Mouse (Mus musculus): ENCODE data around the gene Dtx3. TPM values are rescaled to one million over a fixed set of nuclear protein-coding genes. Genes with fewer than 3 reads are reported as not detected.

The Dtx3 gene
- polyA plus RNA-seq, 1 experiment from 2014 or later, result 117 TPM

DNA sequence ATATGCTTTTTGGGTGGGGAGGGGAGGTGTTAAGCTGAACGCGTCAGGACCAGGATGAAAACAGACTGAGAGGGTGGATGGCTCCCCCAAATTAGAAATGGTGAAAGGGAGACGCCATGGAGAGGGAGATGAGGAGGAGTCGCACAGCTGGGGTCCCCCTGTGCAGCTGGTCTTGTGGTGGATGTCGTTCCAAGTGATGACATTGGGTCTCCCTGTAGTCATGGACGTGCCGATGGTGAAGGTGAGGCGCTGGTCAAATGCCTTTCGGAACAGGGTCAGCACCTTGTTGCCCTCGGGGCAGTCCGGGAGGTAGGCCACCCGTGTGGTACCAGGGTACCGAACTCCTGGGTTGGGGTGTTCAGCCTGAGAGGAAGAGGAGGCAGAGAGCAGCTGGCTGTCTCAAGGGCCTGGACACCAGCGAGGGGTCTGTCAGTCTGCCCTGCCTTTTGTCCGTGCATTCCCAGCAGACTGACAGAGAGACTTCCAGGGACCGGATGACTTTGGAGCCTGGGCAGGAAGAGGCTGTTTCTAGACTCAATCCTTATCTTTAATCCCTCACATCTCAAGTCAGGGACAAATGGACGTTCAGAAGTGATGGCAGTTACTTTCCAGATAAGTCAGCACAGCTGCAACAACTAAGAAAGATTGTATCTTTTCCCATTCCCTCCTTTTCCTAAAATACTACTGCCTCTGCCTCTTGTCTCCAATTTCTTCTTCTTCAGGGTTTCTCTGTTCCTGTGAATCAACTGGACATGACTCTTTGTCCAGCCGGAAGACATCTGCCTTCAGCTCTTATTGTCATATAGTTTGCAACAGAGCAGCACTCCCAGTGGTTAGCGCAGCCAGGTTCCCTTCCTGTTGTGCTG, 4.1 kb downstream of the Dtx3 start:
- H3K4me3 ChIP-seq (ENCODE audit: low read length), result no peak overlapping the region
- no peak for ATAC-seq (ENCODE audit: low FRiP score, low TSS enrichment)
- H3K36me3 ChIP-seq (ENCODE audit: control insufficient read depth, insufficient read depth, low read length), result peaks cover 14% of the 10 kb centered on the region; the same call in 1 of the 2 replicates
- H3K9me3 ChIP-seq (ENCODE audit: control insufficient read depth, low read length), result no peaks in the 10 kb centered on the region
- 78% methylated on average over 19 of the region's 19 CpGs for WGBS
- H3K4me1 ChIP-seq (ENCODE audit: control insufficient read depth, insufficient read depth, low read length), result peaks cover 25% of the 10 kb centered on the region; the same call in 1 of the 2 replicates
- H3K9ac ChIP-seq (ENCODE audit: low read depth, low read length), result no peak overlapping the region
- H3K27me3 ChIP-seq (ENCODE audit: control insufficient read depth, insufficient read depth, low read length), result no peaks in the 10 kb centered on the region
- H3K27ac ChIP-seq (ENCODE audit: low read depth, low read length), result peak overlapping the region; percentile 92
- no peak overlapping the region; the same call in 1 of the 2 replicates for H3K4me2 ChIP-seq (replicated peaks; ENCODE audit: low read depth, low read length)

DNA sequence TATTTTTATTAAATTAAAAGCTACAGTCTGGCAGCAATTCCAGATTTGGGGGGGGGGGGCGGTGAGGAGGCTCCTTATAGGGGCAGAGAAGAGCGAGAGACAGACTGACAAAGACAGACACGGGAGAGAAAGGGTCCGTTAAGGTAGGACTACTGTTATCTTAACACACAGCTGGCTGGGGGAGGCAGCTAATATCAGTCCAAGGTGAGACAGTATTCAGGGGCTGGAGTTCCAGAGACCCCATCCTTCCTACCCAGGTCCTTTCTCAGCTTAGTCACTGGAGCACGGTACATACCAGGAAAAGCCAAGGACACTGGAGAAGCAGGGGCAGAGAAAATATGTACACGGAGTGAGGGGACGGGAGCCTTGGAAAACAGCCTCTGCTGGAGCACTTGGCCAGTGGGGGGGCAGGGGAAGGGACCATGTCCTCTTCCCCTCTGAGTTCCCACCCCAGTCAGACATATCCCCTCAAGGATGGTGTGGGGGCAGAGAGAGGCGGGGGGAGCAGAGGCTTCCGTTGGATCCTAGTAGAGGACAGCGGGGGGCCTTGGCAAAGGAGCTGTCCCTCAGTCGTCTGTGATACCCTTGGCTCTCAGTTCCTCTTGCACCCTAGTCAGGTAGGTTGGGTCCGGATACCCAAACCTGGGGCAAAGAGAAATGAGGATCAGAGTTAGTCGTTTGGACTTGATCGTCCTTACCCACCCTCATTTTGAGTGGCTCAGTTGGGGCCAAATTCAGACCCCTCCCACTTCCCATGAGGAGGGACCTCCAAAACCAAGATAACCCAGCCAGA, 4.9 kb downstream of the Dtx3 start:
- H3K4me1 ChIP-seq (ENCODE audit: control insufficient read depth, insufficient read depth, low read length), result peaks cover 24% of the 10 kb centered on the region; the same call in 1 of the 2 replicates

DNA sequence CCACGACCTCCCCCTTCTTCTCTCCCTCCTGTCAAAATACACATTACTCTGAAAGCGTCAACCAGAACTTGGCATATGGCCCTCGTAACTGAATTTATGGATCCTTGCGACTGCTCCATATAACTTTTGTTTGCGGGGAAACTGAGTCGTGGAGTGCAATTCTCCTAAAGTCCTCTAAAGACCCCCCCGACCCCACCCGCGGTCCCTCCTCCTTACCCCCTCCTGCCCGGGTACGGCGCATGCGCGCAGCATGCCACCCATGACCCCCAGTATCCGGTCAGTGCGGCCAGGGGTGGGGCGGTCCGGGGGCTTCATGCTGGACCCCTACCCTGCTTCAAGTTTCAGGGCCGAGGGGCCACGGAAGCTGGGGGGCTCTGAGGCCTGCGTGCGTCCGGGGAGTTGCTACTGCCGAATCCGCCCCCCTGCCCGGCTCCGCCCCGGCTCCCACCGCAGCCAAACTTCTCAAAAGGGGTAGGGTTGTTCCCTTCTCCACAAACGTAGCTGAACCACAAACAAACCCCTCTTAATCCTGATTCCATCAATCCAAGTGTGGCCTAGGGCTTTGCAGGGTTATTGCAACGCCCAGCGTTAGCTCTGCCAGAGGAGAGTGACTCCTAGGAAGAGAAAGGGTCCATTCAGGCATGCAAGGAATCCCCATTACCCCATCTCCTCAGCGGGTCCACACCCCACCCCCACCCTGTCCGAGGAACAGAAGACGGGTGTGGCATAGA, 5.7 kb downstream of the Dtx3 start, which contains the start of gene Arhgef25:
Gene Arhgef25 (minus strand): TSS at position 433 of the 731 bp plus-strand sequence.
- Histone ChIP-seq H3K4me1 (ENCODE audit: control insufficient read depth, insufficient read depth, low read length) (peaks cover 23% of the 10 kb centered on the region; the same call in 1 of the 2 replicates), H3K4me3 (ENCODE audit: low read length) (peak within 1 kb of the TSS; percentile 50), H3K4me2 (replicated peaks; ENCODE audit: low read depth, low read length) (peak within 1 kb of the TSS; percentile 94), H3K9me3 (ENCODE audit: control insufficient read depth, low read length) (no peaks in the 10 kb centered on the region), H3K9ac (ENCODE audit: low read depth, low read length) (peak within 1 kb of the TSS; percentile 64), H3K27me3 (ENCODE audit: control insufficient read depth, insufficient read depth, low read length) (no peaks in the 10 kb centered on the region), H3K36me3 (ENCODE audit: control insufficient read depth, insufficient read depth, low read length) (peaks cover 22% of the 10 kb centered on the region; the same call in 1 of the 2 replicates), H3K27ac (ENCODE audit: low read depth, low read length) (peak within 1 kb of the TSS; percentile 92)
- peak; percentile 41 for ATAC-seq (ENCODE audit: low FRiP score, low TSS enrichment)
- WGBS, result 4% methylated on average over 35 of the region's 35 CpGs

More for the DNA sequence above, 4.9 kb downstream of the Dtx3 start:
- peak overlapping the region; percentile 94 for H3K4me2 ChIP-seq (replicated peaks; ENCODE audit: low read depth, low read length)
- H3K4me3 ChIP-seq (ENCODE audit: low read length), result peak overlapping the region; percentile 50
- H3K9me3 ChIP-seq (ENCODE audit: control insufficient read depth, low read length), result no peaks in the 10 kb centered on the region
- no peaks in the 10 kb centered on the region for H3K27me3 ChIP-seq (ENCODE audit: control insufficient read depth, insufficient read depth, low read length)
- WGBS, result 49% methylated on average over 14 of the region's 14 CpGs
- H3K27ac ChIP-seq (ENCODE audit: low read depth, low read length), result peak overlapping the region; percentile 92
- no peak for ATAC-seq (ENCODE audit: low FRiP score, low TSS enrichment)
- H3K36me3 ChIP-seq (ENCODE audit: control insufficient read depth, insufficient read depth, low read length), result peaks cover 18% of the 10 kb centered on the region; the same call in 1 of the 2 replicates
- H3K9ac ChIP-seq (ENCODE audit: low read depth, low read length), result peak overlapping the region; percentile 64; the same call in 1 of the 2 replicates

DNA sequence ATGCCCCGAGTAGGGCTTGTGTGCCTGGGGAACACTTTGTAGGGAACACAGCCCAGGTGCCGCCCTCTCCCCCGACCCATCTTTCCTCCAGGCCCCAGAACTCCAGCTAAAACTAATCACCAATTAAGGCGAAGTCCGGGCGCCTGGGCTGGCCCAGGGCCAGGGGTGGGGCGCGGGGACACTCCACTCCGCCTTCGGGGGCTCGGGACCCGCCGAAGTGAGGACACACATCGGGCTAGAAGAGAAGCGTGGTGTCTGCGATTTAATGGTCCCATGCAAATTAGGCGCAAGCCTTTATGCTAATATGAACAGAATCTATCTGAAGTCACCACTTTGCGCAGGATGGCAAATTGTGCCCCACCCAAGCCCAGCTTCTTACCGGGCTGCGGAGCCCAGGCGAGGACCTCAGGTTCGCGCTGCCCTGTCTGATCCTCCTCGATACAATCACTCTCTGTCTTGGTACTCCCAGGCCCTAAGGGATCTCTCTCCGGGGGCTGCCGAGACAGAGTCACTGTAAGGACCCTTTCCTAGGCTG, 6.3 kb downstream of the Dtx3 start:
- Histone ChIP-seq H3K4me2 (replicated peaks; ENCODE audit: low read depth, low read length) (peak overlapping the region; percentile 94), H3K36me3 (ENCODE audit: control insufficient read depth, insufficient read depth, low read length) (peaks cover 24% of the 10 kb centered on the region; the same call in 1 of the 2 replicates), H3K27ac (ENCODE audit: low read depth, low read length) (peak overlapping the region; percentile 92), H3K4me3 (ENCODE audit: low read length) (peak overlapping the region; percentile 50), H3K9ac (ENCODE audit: low read depth, low read length) (peak overlapping the region; percentile 64), H3K4me1 (ENCODE audit: control insufficient read depth, insufficient read depth, low read length) (peaks cover 22% of the 10 kb centered on the region), H3K9me3 (ENCODE audit: control insufficient read depth, low read length) (no peaks in the 10 kb centered on the region), H3K27me3 (ENCODE audit: control insufficient read depth, insufficient read depth, low read length) (no peaks in the 10 kb centered on the region)
- peak; percentile 14 for ATAC-seq (ENCODE audit: low FRiP score, low TSS enrichment)
- under 1% methylated on average over 26 of the region's 26 CpGs for WGBS

DNA sequence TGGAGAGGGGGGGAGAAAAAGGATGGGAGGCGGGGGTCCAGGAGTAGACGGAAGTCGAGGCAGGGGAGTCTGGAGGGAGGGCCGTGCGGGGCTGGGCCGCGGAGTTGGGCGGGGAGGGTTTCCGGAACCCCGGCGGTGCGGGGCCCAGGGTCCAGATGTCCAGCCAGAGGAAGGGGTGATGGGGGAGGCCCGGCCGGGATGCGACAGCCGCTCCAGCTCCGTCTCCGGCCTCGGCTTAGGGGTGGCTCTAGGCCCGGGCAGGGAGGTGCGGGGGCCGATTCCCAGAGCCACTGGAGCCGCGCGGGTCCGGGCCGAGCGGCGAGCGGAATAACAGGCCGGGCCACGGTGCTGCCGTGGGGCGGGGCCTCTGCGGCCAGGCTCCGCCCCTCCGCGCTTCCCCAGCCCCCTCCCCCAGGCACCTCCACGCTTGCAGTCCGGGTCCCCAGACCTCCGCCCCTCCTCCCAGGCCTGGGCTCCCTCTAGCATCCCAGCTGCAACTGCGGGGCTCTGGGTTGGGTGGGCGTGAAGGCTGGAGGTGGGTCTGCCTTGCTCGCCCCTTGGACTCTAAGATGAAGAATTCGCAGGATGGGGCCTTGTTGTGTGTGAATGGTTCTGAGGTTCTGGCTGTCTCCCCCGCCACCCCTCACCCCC, 6.9 kb downstream of the Dtx3 start:
- peak overlapping the region; percentile 64 for H3K9ac ChIP-seq (ENCODE audit: low read depth, low read length)
- no peaks in the 10 kb centered on the region for H3K9me3 ChIP-seq (ENCODE audit: control insufficient read depth, low read length)
- H3K4me2 ChIP-seq (replicated peaks; ENCODE audit: low read depth, low read length), result peak overlapping the region; percentile 94

DNA sequence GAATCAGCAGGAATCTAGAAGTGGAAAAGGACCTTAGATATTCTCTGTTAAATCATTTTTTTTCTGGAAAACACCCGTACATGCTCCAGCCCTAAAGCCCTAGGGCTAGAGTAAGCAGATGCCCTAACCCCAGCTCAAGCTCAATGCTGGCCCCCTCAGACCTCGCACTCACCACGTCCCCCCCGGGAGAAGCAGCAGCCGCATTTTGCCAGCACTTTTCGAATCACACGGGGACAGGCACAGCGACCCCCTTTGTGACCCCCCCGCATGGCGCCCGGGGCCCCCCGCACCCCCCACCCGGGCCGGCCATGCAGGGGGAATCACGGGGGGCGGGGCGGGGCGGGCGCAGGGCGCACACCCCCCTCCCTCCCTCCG, 7.5 kb downstream of the Dtx3 start:
- ATAC-seq (ENCODE audit: low FRiP score, low TSS enrichment), result no peak
- peaks cover 23% of the 10 kb centered on the region; the same call in 1 of the 2 replicates for H3K36me3 ChIP-seq (ENCODE audit: control insufficient read depth, insufficient read depth, low read length)
- H3K4me1 ChIP-seq (ENCODE audit: control insufficient read depth, insufficient read depth, low read length), result peaks cover 25% of the 10 kb centered on the region
- H3K27ac ChIP-seq (ENCODE audit: low read depth, low read length), result peak overlapping the region; percentile 92; the same call in 1 of the 2 replicates
- H3K4me2 ChIP-seq (replicated peaks; ENCODE audit: low read depth, low read length), result peak overlapping the region; percentile 94
- H3K4me3 ChIP-seq (ENCODE audit: low read length), result peak overlapping the region; percentile 50
- H3K9me3 ChIP-seq (ENCODE audit: control insufficient read depth, low read length), result no peaks in the 10 kb centered on the region
- WGBS, result 0% methylated on average over 12 of the region's 21 CpGs
- no peaks in the 10 kb centered on the region for H3K27me3 ChIP-seq (ENCODE audit: control insufficient read depth, insufficient read depth, low read length)
- peak overlapping the region; percentile 64 for H3K9ac ChIP-seq (ENCODE audit: low read depth, low read length)

More for the DNA sequence above, 6.9 kb downstream of the Dtx3 start:
- peak; percentile 79 for ATAC-seq (ENCODE audit: low FRiP score, low TSS enrichment)
- no peaks in the 10 kb centered on the region for H3K27me3 ChIP-seq (ENCODE audit: control insufficient read depth, insufficient read depth, low read length)
- peaks cover 25% of the 10 kb centered on the region for H3K4me1 ChIP-seq (ENCODE audit: control insufficient read depth, insufficient read depth, low read length)
- peaks cover 24% of the 10 kb centered on the region; the same call in 1 of the 2 replicates for H3K36me3 ChIP-seq (ENCODE audit: control insufficient read depth, insufficient read depth, low read length)
- peak overlapping the region; percentile 50 for H3K4me3 ChIP-seq (ENCODE audit: low read length)
- under 1% methylated on average over 38 of the region's 46 CpGs for WGBS
- H3K27ac ChIP-seq (ENCODE audit: low read depth, low read length), result peak overlapping the region; percentile 92

DNA sequence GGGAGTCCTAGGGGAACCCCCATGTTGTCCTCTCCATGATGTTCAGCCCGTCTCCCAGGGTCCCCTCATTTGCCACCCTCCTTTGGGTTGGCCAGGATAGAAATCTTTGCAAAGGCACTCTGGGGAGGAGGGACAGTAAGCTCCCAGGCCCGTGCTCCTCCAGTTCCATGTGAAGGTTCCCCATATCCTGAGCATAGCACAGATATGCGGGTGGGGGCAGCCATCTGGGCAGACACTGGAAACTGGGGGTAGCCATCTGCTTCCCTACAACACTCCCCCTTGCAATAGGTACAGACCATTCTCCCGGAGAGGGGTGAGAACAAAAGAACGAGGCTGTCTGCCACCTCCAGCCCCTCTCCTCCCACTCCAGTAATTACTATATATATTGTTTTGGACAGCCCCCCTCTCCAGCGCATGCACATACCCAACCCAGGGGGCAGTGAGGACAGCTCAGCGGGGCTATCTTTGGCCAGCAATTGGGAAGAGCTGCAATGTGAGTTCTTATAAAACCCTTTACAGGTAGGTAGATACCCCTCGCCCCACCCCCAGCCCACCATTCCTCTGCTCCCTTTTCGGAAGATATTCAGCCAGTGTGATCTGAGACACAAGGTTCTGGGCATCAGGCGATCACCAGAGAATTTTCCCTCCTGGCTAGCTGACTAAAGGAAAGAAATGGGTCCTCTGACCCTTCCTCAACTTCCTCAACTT, 8.0 kb downstream of the Dtx3 start:
- no peak for ATAC-seq (ENCODE audit: low FRiP score, low TSS enrichment)
- Histone ChIP-seq H3K4me2 (replicated peaks; ENCODE audit: low read depth, low read length) (peak overlapping the region; percentile 94), H3K4me3 (ENCODE audit: low read length) (peak overlapping the region; percentile 50), H3K4me1 (ENCODE audit: control insufficient read depth, insufficient read depth, low read length) (peaks cover 25% of the 10 kb centered on the region), H3K36me3 (ENCODE audit: control insufficient read depth, insufficient read depth, low read length) (peaks cover 19% of the 10 kb centered on the region; the same call in 1 of the 2 replicates), H3K27ac (ENCODE audit: low read depth, low read length) (peak overlapping the region; percentile 92; the same call in 1 of the 2 replicates), H3K9ac (ENCODE audit: low read depth, low read length) (peak overlapping the region; percentile 64), H3K27me3 (ENCODE audit: control insufficient read depth, insufficient read depth, low read length) (no peaks in the 10 kb centered on the region), H3K9me3 (ENCODE audit: control insufficient read depth, low read length) (no peaks in the 10 kb centered on the region)
- WGBS, result 31% methylated on average over 10 of the region's 10 CpGs

Measured in kidney, embryonic 14.5 days (tissue).